Mouse (Mus musculus): ENCODE measurements around the gene Kdm4d. TPM values are rescaled to one million over a fixed set of nuclear protein-coding genes. Genes with fewer than 3 reads are reported as not detected.

Kdm4d gene
- not detected for polyA plus RNA-seq (2017; shearing (Covaris generic))

GRCm38 (mm10) chr9:14500023-14500915 lies at the start of gene Kdm4d, which contains the start of gene Cwc15:
Gene Kdm4d, minus strand, starts transcription at chr9:14500482.
Gene Cwc15, plus strand, starts transcription at chr9:14500617.

Other genes with a start within 250 kb of the Kdm4d start
- 66.7 TPM for gene Sesn3, start 225.4 kb downstream of the Kdm4d start, polyA plus RNA-seq (2017; shearing (Covaris generic))
- 2.3 TPM for gene Endod1, start 119.0 kb downstream of the Kdm4d start, polyA plus RNA-seq (2017; shearing (Covaris generic))
- 192 TPM for gene Cwc15, start 135 bp upstream of the Kdm4d start, polyA plus RNA-seq (2017; shearing (Covaris generic))
- not detected for gene Amotl1, start 144.6 kb upstream of the Kdm4d start, polyA plus RNA-seq (2017; shearing (Covaris generic))
- not detected for gene Piwil4, start 240.3 kb upstream of the Kdm4d start, polyA plus RNA-seq (2017; shearing (Covaris generic))

Data from naive thymus-derived CD4-positive, alpha-beta T cell, adult 5 months (primary cell).